Mouse (Mus musculus): ENCODE data around the gene Ackr2.
A peak's percentile ranks its signal among the peaks of the same experiment; 100 is the strongest.

GRCm38 (mm10) chr9:121857474-121858152 lies 40.5 kb upstream of the Ackr2 start:
- no peak for TF ChIP-seq EP300 (optimal IDR thresholded peaks at IDR 0.05)
- peak; percentile 56; the same call in 1 of the 2 replicates for TF ChIP-seq CTCF (IDR thresholded peaks at IDR 0.05; ENCODE audit: low read depth)
